Mouse (Mus musculus) embryonic fibroblast, embryonic 13.5 days (primary cell): ENCODE data around the gene Clcnkb.

Experiments used
- CTCF ChIP-seq: IDR thresholded peaks from 2 replicates; pipeline ENCODE4 v1.5.1; 2011; ENCODE audit warnings: mild to moderate bottlenecking, control low read depth, low read length, moderate library complexity, borderline replicate concordance; ENCODE audit not compliant: insufficient read depth
- POLR2A ChIP-seq: IDR thresholded peaks from 2 replicates; pipeline ENCODE4 v1.6.1; 2011; ENCODE audit warnings: low read depth, mild to moderate bottlenecking, control low read depth, low read length, moderate library complexity

DNA sequence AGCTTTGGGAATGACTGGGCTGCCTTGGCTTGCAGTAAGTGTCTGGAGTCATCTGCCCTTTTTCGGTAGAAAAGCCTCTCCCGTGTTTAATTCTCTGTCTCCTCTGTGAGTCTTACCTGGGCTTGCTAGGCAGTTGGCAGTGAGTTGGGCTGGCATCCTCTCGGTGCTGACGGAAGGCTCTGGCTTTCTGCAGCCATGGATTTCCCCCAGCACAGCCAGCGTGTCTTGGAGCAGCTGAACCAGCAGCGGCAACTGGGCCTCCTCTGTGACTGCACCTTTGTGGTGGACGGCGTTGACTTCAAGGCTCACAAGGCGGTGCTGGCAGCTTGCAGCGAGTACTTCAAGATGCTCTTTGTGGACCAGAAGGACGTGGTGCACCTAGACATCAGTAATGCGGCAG lies 45.8 kb upstream of the Clcnkb start:
- TF ChIP-seq POLR2A (no peak), CTCF (no peak)
